Mouse (Mus musculus): Measurements from ENCODE around the gene 4930412O13Rik. TPM values are rescaled to one million over a fixed set of nuclear protein-coding genes. Genes with fewer than 3 reads are reported as not detected.
A peak's percentile ranks its signal among the peaks of the same experiment; 100 is the strongest.

The 4930412O13Rik gene
- total and polyA plus RNA-seq, 2 experiments from 2014 or later: not detected

DNA sequence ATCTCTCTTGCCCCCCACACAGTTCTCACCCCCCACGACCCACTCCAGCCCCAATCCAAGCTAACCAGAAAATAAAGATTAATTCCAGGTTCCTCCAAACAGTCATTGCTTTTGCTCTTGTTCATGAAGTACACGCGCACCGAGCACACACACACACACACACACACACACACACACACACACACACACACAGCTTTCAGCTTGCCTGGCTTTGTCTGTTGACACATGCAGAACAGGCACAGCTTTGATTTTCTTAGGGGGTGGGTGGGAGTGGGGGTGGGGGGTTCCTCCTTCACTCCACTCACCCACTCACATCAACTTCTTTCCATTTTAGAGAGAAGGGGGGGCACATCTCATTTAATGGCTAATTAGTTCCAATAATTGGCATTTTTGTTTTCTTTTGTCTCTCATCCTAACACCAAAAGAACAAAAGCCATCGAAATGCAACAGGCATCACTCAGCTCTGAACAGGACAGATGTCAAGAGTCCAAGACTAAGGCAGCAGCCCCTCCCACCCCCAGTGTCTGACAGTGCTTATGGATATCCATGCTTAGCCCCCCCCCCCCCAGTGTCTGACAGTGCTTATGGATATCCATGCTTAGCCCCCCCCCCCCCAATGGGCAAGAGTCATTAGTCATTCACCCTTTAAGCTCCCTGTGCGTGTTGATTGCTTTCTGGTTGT lies 12.4 kb downstream of the 4930412O13Rik start:
- 0 out of 2 replicates have a peak, but pooled peaks cover 20% of the 10 kb centered on the region for H3K4me1 ChIP-seq (ENCODE audit: control insufficient read depth, insufficient read depth)
- WGBS: 9% methylated on average over 6 of the region's 6 CpGs
- H3K27me3 ChIP-seq (ENCODE audit: control insufficient read depth, insufficient read depth, low read length): peaks cover 95% of the 10 kb centered on the region
- DNase-seq (ENCODE audit: low spot score): no peak
- no peak overlapping the region for H3K27ac ChIP-seq (ENCODE audit: low read depth)
- H3K4me2 ChIP-seq (ENCODE audit: low read depth, low read length): no peak overlapping the region
- TF ChIP-seq EP300 (IDR thresholded peaks at IDR 0.05; ENCODE audit: low read depth): no peak
- TF ChIP-seq CTCF (IDR thresholded peaks at IDR 0.05; ENCODE audit: low read depth): no peak
- ATAC-seq (ENCODE audit: insufficient read depth, low read depth): no peak
- no peak overlapping the region for H3K9ac ChIP-seq (replicated peaks; ENCODE audit: low read depth, low read length)
- no peaks in the 10 kb centered on the region for H3K36me3 ChIP-seq (replicated peaks; ENCODE audit: control insufficient read depth, insufficient read depth, low read length)
- no peak overlapping the region for H3K4me3 ChIP-seq (ENCODE audit: low read depth, low read length)
- H3K9me3 ChIP-seq (replicated peaks; ENCODE audit: control insufficient read depth, low read length): no peaks in the 10 kb centered on the region

- TF ChIP-seq CTCF (IDR thresholded peaks at IDR 0.05; ENCODE audit: low read depth) (no peak), EP300 (IDR thresholded peaks at IDR 0.05; ENCODE audit: low read depth) (no peak)
- H3K9me3 ChIP-seq (replicated peaks; ENCODE audit: control insufficient read depth, low read length): no peaks in the 10 kb centered on the region
- no peak overlapping the region for H3K27ac ChIP-seq (ENCODE audit: low read depth)
- no peak overlapping the region for H3K4me2 ChIP-seq (ENCODE audit: low read depth, low read length)
- peaks cover 92% of the 10 kb centered on the region for H3K27me3 ChIP-seq (ENCODE audit: control insufficient read depth, insufficient read depth, low read length)
- no peak for ATAC-seq (ENCODE audit: insufficient read depth, low read depth)
- H3K4me3 ChIP-seq (ENCODE audit: low read depth, low read length): no peak overlapping the region
- 4% methylated on average over 19 of the region's 19 CpGs for WGBS
- no peak for DNase-seq (ENCODE audit: low spot score)
- no peak overlapping the region for H3K9ac ChIP-seq (replicated peaks; ENCODE audit: low read depth, low read length)
- no peaks in the 10 kb centered on the region for H3K36me3 ChIP-seq (replicated peaks; ENCODE audit: control insufficient read depth, insufficient read depth, low read length)
- H3K4me1 ChIP-seq (ENCODE audit: control insufficient read depth, insufficient read depth): 0 out of 2 replicates have a peak, but pooled peaks cover 8% of the 10 kb centered on the region
Observed at GRCm38 (mm10) chr2:9894836-9895593, 14.0 kb downstream of the 4930412O13Rik start.

- 2% methylated on average over 22 of the region's 22 CpGs for WGBS
Observed at GRCm38 (mm10) chr2:9896097-9896770, 15.2 kb downstream of the 4930412O13Rik start.

GRCm38 (mm10) chr2:9897846-9898245 lies 16.8 kb downstream of the 4930412O13Rik start:
- 0 out of 2 replicates have a peak, but pooled peaks cover 8% of the 10 kb centered on the region for H3K4me1 ChIP-seq (ENCODE audit: control insufficient read depth, insufficient read depth)
- H3K4me2 ChIP-seq (ENCODE audit: low read depth, low read length): no peak overlapping the region
- peaks cover 69% of the 10 kb centered on the region for H3K27me3 ChIP-seq (ENCODE audit: control insufficient read depth, insufficient read depth, low read length)
- H3K4me3 ChIP-seq (ENCODE audit: low read depth, low read length): no peak overlapping the region
- H3K27ac ChIP-seq (ENCODE audit: low read depth): no peak overlapping the region
- no peaks in the 10 kb centered on the region for H3K36me3 ChIP-seq (replicated peaks; ENCODE audit: control insufficient read depth, insufficient read depth, low read length)
- TF ChIP-seq CTCF (IDR thresholded peaks at IDR 0.05; ENCODE audit: low read depth) (no peak), EP300 (IDR thresholded peaks at IDR 0.05; ENCODE audit: low read depth) (no peak)
- DNase-seq (ENCODE audit: low spot score): no peak
- H3K9ac ChIP-seq (replicated peaks; ENCODE audit: low read depth, low read length): no peak overlapping the region
- no peaks in the 10 kb centered on the region for H3K9me3 ChIP-seq (replicated peaks; ENCODE audit: control insufficient read depth, low read length)
- 35% methylated on average over 8 of the region's 8 CpGs for WGBS
- ATAC-seq (ENCODE audit: insufficient read depth, low read depth): no peak

More at GRCm38 (mm10) chr2:9896097-9896770, 15.2 kb downstream of the 4930412O13Rik start:
- Histone ChIP-seq H3K27ac (ENCODE audit: low read depth) (no peak overlapping the region), H3K4me3 (ENCODE audit: low read depth, low read length) (peak overlapping the region; percentile 21), H3K4me1 (ENCODE audit: control insufficient read depth, insufficient read depth) (0 out of 2 replicates have a peak, but pooled peaks cover 8% of the 10 kb centered on the region), H3K9ac (replicated peaks; ENCODE audit: low read depth, low read length) (no peak overlapping the region), H3K36me3 (replicated peaks; ENCODE audit: control insufficient read depth, insufficient read depth, low read length) (no peaks in the 10 kb centered on the region), H3K4me2 (ENCODE audit: low read depth, low read length) (peak overlapping the region; percentile 18; the same call in 1 of the 2 replicates), H3K27me3 (ENCODE audit: control insufficient read depth, insufficient read depth, low read length) (peaks cover 83% of the 10 kb centered on the region), H3K9me3 (replicated peaks; ENCODE audit: control insufficient read depth, low read length) (no peaks in the 10 kb centered on the region)
- ATAC-seq (ENCODE audit: insufficient read depth, low read depth) (no peak), DNase-seq (ENCODE audit: low spot score) (no peak)
- TF ChIP-seq EP300 (IDR thresholded peaks at IDR 0.05; ENCODE audit: low read depth) (no peak), CTCF (IDR thresholded peaks at IDR 0.05; ENCODE audit: low read depth) (no peak)

DNA sequence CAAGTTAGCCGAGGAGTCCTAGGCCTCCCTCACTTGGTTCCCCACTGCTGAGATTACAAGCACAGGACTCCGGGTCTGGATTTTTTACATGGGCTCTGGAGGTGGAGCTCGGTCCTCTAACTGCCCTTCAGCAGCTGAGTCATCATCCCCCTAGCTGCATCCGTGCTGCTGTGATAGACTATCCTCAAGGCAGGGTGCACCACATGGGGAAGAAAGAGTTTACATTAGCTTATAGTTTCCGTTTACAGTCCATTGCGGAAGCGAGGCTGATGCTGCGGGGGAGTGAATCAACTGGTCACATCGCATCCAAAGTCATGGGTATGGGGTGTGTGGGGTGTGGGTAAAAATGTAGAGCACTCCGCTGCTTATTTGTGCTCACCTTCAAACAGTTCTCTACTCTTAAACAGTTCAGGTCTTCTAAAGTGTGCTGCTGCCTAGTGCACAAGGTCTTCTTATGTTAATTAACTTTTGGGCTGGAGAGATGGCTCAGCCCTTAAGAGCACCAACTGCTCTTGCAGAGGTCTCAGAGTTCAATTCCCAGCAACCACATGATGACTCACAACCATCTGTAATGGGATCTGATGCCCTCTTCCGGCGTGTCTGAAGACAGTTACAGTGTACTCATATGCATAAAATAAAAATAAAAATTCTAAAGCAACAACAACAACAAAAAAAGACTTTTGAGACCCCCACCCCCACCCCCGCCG lies 23.0 kb downstream of the 4930412O13Rik start:
- no peak for ATAC-seq (ENCODE audit: insufficient read depth, low read depth)

More for the DNA sequence above, 23.0 kb downstream of the 4930412O13Rik start:
- Histone ChIP-seq H3K9ac (replicated peaks; ENCODE audit: low read depth, low read length) (no peak overlapping the region), H3K4me2 (ENCODE audit: low read depth, low read length) (no peak overlapping the region), H3K27ac (ENCODE audit: low read depth) (no peak overlapping the region), H3K36me3 (replicated peaks; ENCODE audit: control insufficient read depth, insufficient read depth, low read length) (no peaks in the 10 kb centered on the region), H3K27me3 (ENCODE audit: control insufficient read depth, insufficient read depth, low read length) (peaks cover 11% of the 10 kb centered on the region; the same call in 1 of the 2 replicates), H3K4me1 (ENCODE audit: control insufficient read depth, insufficient read depth) (no peaks in the 10 kb centered on the region), H3K9me3 (replicated peaks; ENCODE audit: control insufficient read depth, low read length) (no peaks in the 10 kb centered on the region), H3K4me3 (ENCODE audit: low read depth, low read length) (no peak overlapping the region)
- WGBS: 49% methylated on average over 14 of the region's 14 CpGs
- TF ChIP-seq CTCF (IDR thresholded peaks at IDR 0.05; ENCODE audit: low read depth) (no peak), EP300 (IDR thresholded peaks at IDR 0.05; ENCODE audit: low read depth) (no peak)
- no peak for DNase-seq (ENCODE audit: low spot score)
